Mouse (Mus musculus): ENCODE data around the gene Pebp1. TPM values are rescaled to one million over a fixed set of nuclear protein-coding genes. Genes with fewer than 3 reads are reported as not detected.
A peak's percentile ranks its signal among the peaks of the same experiment; 100 is the strongest.

Gene Pebp1
- polyA plus RNA-seq, 1 experiment from 2014 or later, result 962 TPM

DNA sequence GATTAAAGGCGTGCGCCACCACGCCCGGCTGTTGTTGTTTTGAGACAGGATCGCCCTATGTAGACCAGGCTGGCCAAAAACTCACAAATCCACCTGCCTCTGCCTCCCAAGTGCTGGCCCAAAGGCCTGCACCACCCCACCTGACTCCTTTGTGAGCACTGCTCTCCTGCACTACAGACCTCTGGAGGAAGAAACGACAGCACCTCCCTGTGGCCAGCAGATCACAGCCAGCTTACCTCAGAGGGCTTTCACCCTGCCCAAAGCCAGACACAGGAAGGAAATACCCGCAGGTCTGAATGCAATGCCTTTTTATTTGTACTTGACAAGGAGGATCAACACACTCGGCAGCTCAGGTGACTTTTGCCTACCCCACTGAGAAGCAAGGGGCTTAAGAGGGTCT is 5.1 kb downstream of the Pebp1 start:
- no peak overlapping the region for H3K27ac ChIP-seq (replicated peaks)
- H3K36me3 ChIP-seq, result peaks cover 81% of the 10 kb centered on the region
- 92% methylated on average over 8 of the region's 8 CpGs for whole genome bisulfite sequencing
- H3K27me3 ChIP-seq (ENCODE audit: low read depth, poor library complexity, severe bottlenecking), result no peaks in the 10 kb centered on the region
- peaks cover 23% of the 10 kb centered on the region for H3K4me1 ChIP-seq
- peaks cover 4% of the 10 kb centered on the region; the same call in 1 of the 2 replicates for H3K9me3 ChIP-seq (replicated peaks)
- DNase-seq (ENCODE audit: low spot score), result no peak
- H3K4me3 ChIP-seq, result no peak overlapping the region

DNA sequence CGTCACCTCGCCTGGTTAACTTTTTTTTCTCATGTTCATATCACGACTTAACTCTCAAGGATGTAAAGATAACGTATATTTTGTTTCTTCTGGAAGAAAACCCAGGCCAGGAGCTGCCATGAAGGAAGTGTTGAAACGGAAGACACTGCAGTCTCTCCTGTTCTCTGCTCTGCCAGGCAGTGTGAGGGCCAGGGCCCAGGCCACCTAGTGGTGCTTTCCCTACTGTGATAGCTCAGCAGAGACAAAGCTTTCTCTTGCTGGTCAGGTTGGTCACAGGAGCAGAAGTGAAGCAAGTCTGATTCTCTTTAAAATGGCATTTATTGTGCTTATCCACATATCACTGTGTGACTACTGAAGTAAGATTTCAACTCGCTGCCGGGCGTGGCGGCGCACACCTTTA is 5.9 kb downstream of the Pebp1 start:
- Histone ChIP-seq H3K4me1 (peaks cover 20% of the 10 kb centered on the region), H3K9me3 (replicated peaks) (peaks cover 4% of the 10 kb centered on the region; the same call in 1 of the 2 replicates), H3K27me3 (ENCODE audit: low read depth, poor library complexity, severe bottlenecking) (no peaks in the 10 kb centered on the region), H3K4me3 (no peak overlapping the region), H3K27ac (replicated peaks) (no peak overlapping the region), H3K36me3 (peaks cover 81% of the 10 kb centered on the region)
- no peak for DNase-seq (ENCODE audit: low spot score)
- 94% methylated on average over 10 of the region's 10 CpGs for WGBS

DNA sequence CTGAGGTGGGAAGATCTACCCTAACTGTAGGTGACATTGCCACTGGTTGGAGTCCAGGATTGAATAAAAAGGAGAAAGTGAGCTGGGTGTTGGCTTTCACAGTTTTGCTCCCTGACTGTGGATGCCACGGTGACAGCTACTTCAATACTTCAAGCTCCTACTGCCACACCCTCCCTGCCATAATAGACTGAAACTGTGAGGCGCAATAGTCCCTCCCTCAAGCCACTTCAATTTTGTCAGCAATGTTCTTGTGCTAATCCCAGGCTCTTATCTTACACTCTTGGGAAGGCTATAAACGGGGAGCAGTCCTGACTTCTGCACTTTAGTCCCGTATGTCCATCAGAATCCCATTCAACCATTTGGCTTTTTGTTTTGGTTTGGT is 7.8 kb downstream of the Pebp1 start:
- no peak for DNase-seq (ENCODE audit: low spot score)
- Histone ChIP-seq H3K36me3 (peaks cover 67% of the 10 kb centered on the region), H3K9me3 (replicated peaks) (peaks cover 4% of the 10 kb centered on the region; the same call in 1 of the 2 replicates), H3K27me3 (ENCODE audit: low read depth, poor library complexity, severe bottlenecking) (no peaks in the 10 kb centered on the region), H3K4me1 (0 out of 2 replicates have a peak, but pooled peaks cover 1% of the 10 kb centered on the region), H3K27ac (replicated peaks) (no peak overlapping the region), H3K4me3 (no peak overlapping the region)
- 91% methylated on average over 4 of the region's 4 CpGs for WGBS

DNA sequence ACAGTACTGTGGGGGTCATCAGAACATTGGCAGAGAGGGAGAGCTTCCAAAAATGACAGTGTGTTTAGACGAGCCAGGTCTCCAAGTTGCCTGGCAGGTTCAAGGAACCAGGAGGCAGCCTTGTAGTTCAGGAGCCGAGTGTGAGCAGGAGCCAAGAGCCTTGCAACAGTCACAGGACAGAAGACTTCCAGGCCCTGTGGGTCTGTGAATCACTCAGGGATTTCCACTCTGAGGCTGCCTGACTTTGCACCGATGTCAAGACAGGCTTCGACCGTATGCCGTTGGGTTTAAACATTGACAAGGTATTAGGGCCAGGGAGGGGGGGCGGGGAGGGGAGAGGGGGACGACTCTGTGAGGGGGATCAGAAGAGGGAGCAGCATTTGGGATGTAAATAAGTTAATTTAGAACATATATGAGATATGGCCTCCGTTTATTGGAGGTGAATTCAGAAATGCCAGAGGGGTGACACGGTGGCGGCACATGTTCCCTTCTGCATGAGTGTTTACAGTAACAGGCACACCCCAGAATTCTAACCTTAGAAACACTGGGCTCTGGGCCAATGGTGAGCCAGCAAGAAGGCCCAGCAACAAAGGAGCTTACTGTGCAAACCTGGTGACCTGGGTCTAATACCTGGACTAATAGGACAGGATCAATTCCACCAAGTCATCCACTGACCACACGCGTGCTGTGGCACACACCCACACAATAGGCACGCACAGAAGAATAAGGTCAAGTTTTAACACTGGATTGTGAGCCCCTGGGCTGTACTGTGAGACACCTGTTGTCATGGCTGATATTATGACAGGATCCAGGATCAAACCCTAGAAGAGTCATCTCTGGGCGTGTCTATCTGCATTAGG is 8.4 kb downstream of the Pebp1 start:
- Histone ChIP-seq H3K36me3 (peaks cover 61% of the 10 kb centered on the region), H3K4me1 (0 out of 2 replicates have a peak, but pooled peaks cover under 1% of the 10 kb centered on the region), H3K9me3 (replicated peaks) (peaks cover 4% of the 10 kb centered on the region; the same call in 1 of the 2 replicates), H3K4me3 (no peak overlapping the region), H3K27ac (replicated peaks) (no peak overlapping the region), H3K27me3 (ENCODE audit: low read depth, poor library complexity, severe bottlenecking) (no peaks in the 10 kb centered on the region)
- DNase-seq (ENCODE audit: low spot score), result no peak
- WGBS, result 92% methylated on average over 15 of the region's 15 CpGs

DNA sequence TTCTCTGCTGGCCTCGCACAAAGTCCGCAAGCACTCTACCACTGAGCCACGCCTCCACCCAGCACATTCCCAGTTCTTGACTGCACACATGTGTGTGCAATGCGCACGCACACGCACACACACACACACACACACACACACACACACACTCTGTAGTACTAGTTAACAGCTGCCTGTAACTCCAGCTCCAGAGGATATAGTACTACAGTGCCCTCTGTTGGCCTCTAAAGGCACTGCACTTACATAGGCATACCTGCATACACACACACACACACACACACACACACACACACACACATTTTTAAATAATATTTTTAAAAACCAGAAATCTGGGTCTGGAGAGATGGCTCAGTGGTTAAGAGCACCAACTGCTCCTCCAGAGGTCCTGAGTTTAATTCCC is 9.6 kb downstream of the Pebp1 start:
- Histone ChIP-seq H3K4me1 (0 out of 2 replicates have a peak, but pooled peaks cover 3% of the 10 kb centered on the region), H3K4me3 (no peak overlapping the region), H3K27me3 (ENCODE audit: low read depth, poor library complexity, severe bottlenecking) (no peaks in the 10 kb centered on the region), H3K27ac (replicated peaks) (no peak overlapping the region), H3K9me3 (replicated peaks) (peaks cover 4% of the 10 kb centered on the region; the same call in 1 of the 2 replicates), H3K36me3 (peaks cover 49% of the 10 kb centered on the region)
- 90% methylated on average over 6 of the region's 6 CpGs for WGBS
- no peak for DNase-seq (ENCODE audit: low spot score)

DNA sequence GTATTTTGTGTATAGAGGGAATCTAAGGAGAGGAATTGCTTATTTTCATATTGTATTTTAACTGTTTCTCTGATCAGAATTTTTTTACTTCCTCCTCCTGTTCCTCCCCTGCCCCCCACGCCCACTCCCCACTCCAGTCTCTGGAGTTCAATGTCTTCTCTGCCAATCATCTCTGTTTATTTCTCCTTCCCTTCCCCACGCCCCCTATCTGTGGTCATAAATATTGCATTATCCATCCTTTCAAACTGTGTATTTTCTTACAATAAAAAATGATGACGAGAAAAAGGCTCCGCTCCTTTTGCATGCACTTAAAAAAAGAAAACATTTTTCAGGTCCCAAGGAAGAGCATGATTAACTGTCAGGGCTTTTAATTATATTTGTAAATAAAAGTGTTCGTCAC is 12.6 kb downstream of the Pebp1 start:
- H3K4me3 ChIP-seq, result no peak overlapping the region
- H3K4me1 ChIP-seq, result 0 out of 2 replicates have a peak, but pooled peaks cover 3% of the 10 kb centered on the region
- H3K36me3 ChIP-seq, result peaks cover 22% of the 10 kb centered on the region
- H3K27ac ChIP-seq (replicated peaks), result no peak overlapping the region
- H3K9me3 ChIP-seq (replicated peaks), result peaks cover 4% of the 10 kb centered on the region; the same call in 1 of the 2 replicates
- no peaks in the 10 kb centered on the region for H3K27me3 ChIP-seq (ENCODE audit: low read depth, poor library complexity, severe bottlenecking)
- WGBS, result 77% methylated on average over 5 of the region's 5 CpGs
- DNase-seq (ENCODE audit: low spot score), result no peak

DNA sequence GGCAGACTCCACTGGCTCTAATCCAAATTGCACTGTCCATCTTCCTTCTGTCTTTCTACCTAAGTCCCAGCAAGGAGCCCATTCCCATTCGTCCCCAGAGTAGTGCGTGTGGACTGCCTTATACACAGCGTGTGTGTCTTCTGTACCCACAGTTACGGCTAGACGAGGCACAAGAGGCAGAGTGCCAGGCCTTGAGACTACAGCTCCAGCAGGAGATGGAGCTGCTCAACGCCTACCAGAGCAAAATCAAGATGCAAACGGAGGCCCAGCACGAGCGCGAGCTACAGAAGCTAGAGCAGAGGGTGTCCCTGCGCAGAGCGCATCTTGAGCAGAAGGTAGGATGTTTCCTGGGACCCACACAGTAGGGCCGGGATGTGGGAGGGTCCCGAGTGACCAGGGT is 15.5 kb downstream of the Pebp1 start:
- 93% methylated on average over 14 of the region's 14 CpGs for WGBS
- no peaks in the 10 kb centered on the region for H3K27me3 ChIP-seq (ENCODE audit: low read depth, poor library complexity, severe bottlenecking)
- H3K4me3 ChIP-seq, result no peak overlapping the region

DNA sequence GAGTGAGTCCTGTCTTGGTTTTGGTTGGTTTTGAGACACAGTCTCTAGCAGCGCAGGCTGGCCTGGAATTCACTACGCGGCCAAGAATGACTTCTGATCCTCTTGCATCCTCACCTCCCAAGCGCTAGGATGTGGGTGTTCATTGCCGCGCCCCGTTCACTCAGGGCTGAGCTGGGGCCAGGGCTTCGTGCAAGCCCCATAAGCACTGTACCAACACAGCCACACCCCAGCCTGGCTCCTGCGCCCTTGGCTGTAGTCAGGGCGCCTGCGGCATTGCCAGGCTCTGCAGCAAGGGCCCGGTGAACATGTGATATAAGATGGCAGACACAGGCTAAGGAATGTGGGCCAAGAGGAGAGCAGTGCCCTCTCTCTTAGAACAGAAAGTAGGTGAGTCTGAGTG is 18.0 kb downstream of the Pebp1 start:
- WGBS, result 95% methylated on average over 12 of the region's 12 CpGs
- 0 out of 2 replicates have a peak, but pooled peaks cover 6% of the 10 kb centered on the region for H3K4me1 ChIP-seq

More for the DNA sequence above, 15.5 kb downstream of the Pebp1 start:
- no peaks in the 10 kb centered on the region for H3K36me3 ChIP-seq
- 0 out of 2 replicates have a peak, but pooled peaks cover 6% of the 10 kb centered on the region for H3K4me1 ChIP-seq
- no peak overlapping the region for H3K27ac ChIP-seq (replicated peaks)
- DNase-seq (ENCODE audit: low spot score), result no peak
- no peaks in the 10 kb centered on the region for H3K9me3 ChIP-seq (replicated peaks)

DNA sequence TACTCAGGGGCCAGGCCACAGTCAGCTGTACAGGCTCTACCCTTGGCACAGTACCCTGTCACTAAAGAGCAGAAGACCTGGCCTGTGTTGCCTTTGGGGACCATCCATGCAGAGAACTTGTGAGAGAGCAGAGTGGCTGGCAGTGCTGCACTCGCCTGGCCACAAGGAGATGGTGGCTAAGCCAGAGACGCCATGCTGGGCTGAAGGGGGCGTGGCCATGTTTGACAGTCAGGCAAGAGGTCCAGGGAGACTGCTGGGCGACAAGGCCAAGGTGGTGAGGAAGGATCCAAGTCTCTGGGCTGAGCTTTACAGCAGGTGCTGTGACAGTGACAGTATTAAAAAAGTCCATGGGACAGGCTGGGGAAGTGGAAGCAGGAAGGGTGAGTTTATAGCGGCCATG is 18.7 kb downstream of the Pebp1 start:
- Histone ChIP-seq H3K4me1 (0 out of 2 replicates have a peak, but pooled peaks cover 3% of the 10 kb centered on the region), H3K4me3 (no peak overlapping the region), H3K27ac (replicated peaks) (no peak overlapping the region), H3K36me3 (peaks cover 22% of the 10 kb centered on the region), H3K9me3 (replicated peaks) (peaks cover 2% of the 10 kb centered on the region; the same call in 1 of the 2 replicates), H3K27me3 (ENCODE audit: low read depth, poor library complexity, severe bottlenecking) (no peaks in the 10 kb centered on the region)
- DNase-seq (ENCODE audit: low spot score), result no peak
- WGBS, result 43% methylated on average over 5 of the region's 5 CpGs

More for the DNA sequence above, 18.0 kb downstream of the Pebp1 start:
- H3K4me3 ChIP-seq, result no peak overlapping the region
- no peak for DNase-seq (ENCODE audit: low spot score)
- 0 out of 2 replicates have a peak overlapping the region, but pooled peaks have one; percentile 13 for H3K27ac ChIP-seq (replicated peaks)
- no peaks in the 10 kb centered on the region for H3K9me3 ChIP-seq (replicated peaks)
- H3K36me3 ChIP-seq, result peaks cover 17% of the 10 kb centered on the region
- no peaks in the 10 kb centered on the region for H3K27me3 ChIP-seq (ENCODE audit: low read depth, poor library complexity, severe bottlenecking)

DNA sequence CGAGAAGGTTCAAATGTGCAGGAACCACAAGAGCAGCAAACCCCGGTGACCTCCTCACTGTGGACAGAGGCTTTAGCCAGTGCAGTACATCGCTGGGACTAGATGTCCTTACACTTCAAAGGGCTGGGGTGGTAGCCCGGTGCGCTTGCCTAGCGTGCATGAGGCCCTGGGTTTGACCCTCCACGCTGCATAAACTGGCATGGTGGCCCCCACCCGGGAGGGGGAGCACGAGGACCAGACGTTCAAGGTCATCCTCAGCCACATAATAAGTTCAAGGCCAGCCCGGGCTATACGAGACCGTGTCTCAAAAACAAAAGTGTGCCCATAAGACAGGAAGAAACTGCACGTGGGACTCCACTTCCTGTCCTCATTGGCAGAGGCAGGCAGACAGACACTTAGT is 19.5 kb downstream of the Pebp1 start:
- Histone ChIP-seq H3K27ac (replicated peaks) (no peak overlapping the region), H3K9me3 (replicated peaks) (peaks cover 6% of the 10 kb centered on the region; the same call in 1 of the 2 replicates), H3K4me1 (0 out of 2 replicates have a peak, but pooled peaks cover 3% of the 10 kb centered on the region), H3K27me3 (ENCODE audit: low read depth, poor library complexity, severe bottlenecking) (no peaks in the 10 kb centered on the region), H3K36me3 (peaks cover 29% of the 10 kb centered on the region), H3K4me3 (no peak overlapping the region)
- no peak for DNase-seq (ENCODE audit: low spot score)
- 83% methylated on average over 14 of the region's 14 CpGs for WGBS

DNA sequence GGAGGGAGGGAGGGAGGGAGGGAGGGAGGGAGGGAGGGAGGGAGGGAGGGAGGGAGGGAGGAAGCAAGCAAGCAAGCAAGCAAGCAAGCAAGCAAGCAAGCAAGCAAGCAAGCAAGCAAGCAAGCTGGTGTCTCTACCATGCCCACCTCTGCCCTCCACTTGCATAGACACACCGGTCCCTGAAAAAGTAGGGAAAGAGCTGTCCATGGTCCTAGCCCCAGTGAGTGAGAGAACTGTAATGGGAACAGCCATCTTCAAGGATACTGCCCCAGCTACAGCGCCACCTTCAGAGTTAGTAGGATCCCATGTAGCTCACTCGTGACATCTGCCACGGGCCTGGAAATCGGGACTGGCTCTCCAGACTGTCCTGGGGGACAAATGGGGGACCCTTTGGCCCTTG is 22.7 kb downstream of the Pebp1 start:
- peaks cover 36% of the 10 kb centered on the region for H3K36me3 ChIP-seq
- DNase-seq (ENCODE audit: low spot score), result no peak
- 0 out of 2 replicates have a peak, but pooled peaks cover 3% of the 10 kb centered on the region for H3K4me1 ChIP-seq
- no peak overlapping the region for H3K27ac ChIP-seq (replicated peaks)
- peaks cover 6% of the 10 kb centered on the region; the same call in 1 of the 2 replicates for H3K9me3 ChIP-seq (replicated peaks)
- WGBS, result 47% methylated on average over 5 of the region's 5 CpGs
- no peaks in the 10 kb centered on the region for H3K27me3 ChIP-seq (ENCODE audit: low read depth, poor library complexity, severe bottlenecking)
- H3K4me3 ChIP-seq, result no peak overlapping the region

DNA sequence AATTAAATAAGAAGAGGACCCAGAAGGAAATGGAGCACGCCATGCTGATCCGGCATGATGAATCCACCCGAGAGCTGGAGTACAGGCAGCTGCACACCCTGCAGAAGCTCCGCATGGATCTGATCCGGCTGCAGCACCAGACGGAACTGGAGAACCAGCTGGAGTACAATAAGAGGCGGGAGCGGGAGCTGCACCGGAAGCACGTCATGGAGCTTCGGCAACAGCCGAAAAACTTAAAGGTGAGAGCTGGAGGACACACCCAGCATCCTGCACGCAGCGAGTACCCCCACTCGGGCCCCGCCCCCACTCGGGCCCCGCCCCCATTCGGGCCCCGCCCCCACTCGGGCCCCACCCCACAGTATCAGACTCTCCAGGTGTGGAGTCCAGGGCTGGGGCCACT is 23.9 kb downstream of the Pebp1 start:
- H3K36me3 ChIP-seq, result peaks cover 42% of the 10 kb centered on the region
- H3K9me3 ChIP-seq (replicated peaks), result peaks cover 6% of the 10 kb centered on the region; the same call in 1 of the 2 replicates
- 85% methylated on average over 18 of the region's 21 CpGs for WGBS
- H3K27me3 ChIP-seq (ENCODE audit: low read depth, poor library complexity, severe bottlenecking), result no peaks in the 10 kb centered on the region
- H3K27ac ChIP-seq (replicated peaks), result no peak overlapping the region
- no peak overlapping the region for H3K4me3 ChIP-seq
- 0 out of 2 replicates have a peak, but pooled peaks cover 3% of the 10 kb centered on the region for H3K4me1 ChIP-seq
- no peak for DNase-seq (ENCODE audit: low spot score)

DNA sequence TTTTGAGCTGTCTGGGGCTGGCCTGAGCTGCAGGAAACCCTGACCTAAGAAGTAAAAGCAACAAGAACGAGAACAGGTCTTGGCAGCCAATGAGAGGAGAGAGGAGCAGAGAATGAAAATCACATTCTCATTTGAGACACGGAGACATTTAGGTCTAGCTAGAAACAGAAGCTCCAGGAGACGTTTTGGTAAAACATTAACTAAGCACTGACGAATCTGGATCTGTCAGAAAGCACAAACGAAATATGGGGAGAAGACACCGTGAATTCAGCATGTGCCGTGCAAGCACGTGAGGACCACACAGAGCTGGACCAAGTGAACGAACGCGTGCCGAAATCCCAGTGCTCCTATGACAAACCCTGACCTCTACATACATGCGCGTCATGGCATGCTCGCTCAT is 29.1 kb downstream of the Pebp1 start:
- no peak for DNase-seq (ENCODE audit: low spot score)
- H3K36me3 ChIP-seq, result peaks cover 39% of the 10 kb centered on the region
- no peak overlapping the region for H3K27ac ChIP-seq (replicated peaks)
- H3K4me3 ChIP-seq, result no peak overlapping the region
- H3K27me3 ChIP-seq (ENCODE audit: low read depth, poor library complexity, severe bottlenecking), result no peaks in the 10 kb centered on the region
- no peaks in the 10 kb centered on the region for H3K4me1 ChIP-seq
- H3K9me3 ChIP-seq (replicated peaks), result no peaks in the 10 kb centered on the region
- WGBS, result 94% methylated on average over 15 of the region's 15 CpGs

Measured in midbrain, embryonic 10.5 days (tissue).